Mouse (Mus musculus): ENCODE measurements around the gene Senp3. TPM values are rescaled to one million over a fixed set of nuclear protein-coding genes. Genes with fewer than 3 reads are reported as not detected.

Senp3 gene
- polyA plus RNA-seq, 1 experiment = 221 TPM

GRCm38 (mm10) chr11:69680136-69680855 lies 1.6 kb downstream of the Senp3 start:
- no peak overlapping the region for H3K27ac ChIP-seq (ENCODE audit: insufficient read depth, low read length)
- H3K9ac ChIP-seq (ENCODE audit: low read depth, poor library complexity, severe bottlenecking) = peak overlapping the region; percentile 85
- H3K27me3 ChIP-seq (ENCODE audit: control insufficient read depth, insufficient read depth, low read length, poor library complexity, severe bottlenecking) = no peaks in the 10 kb centered on the region
- no peaks in the 10 kb centered on the region for H3K9me3 ChIP-seq (replicated peaks; ENCODE audit: control insufficient read depth, insufficient read depth, low read length, poor library complexity, severe bottlenecking)
- no peaks in the 10 kb centered on the region for H3K4me1 ChIP-seq (ENCODE audit: control insufficient read depth, insufficient read depth, low read length)
- TF ChIP-seq EP300 (IDR thresholded peaks at IDR 0.05; ENCODE audit: insufficient read depth, low read depth, low read length) (no peak), CTCF (IDR thresholded peaks at IDR 0.05; ENCODE audit: low read depth, low read length) (no peak), POLR2A (IDR thresholded peaks at IDR 0.05; ENCODE audit: insufficient read depth, low read length) (no peak)
- H3K36me3 ChIP-seq (ENCODE audit: control insufficient read depth, insufficient read depth, low read length, poor library complexity, severe bottlenecking) = peaks cover 50% of the 10 kb centered on the region
- H3K4me3 ChIP-seq (ENCODE audit: low read depth, low read length) = peak overlapping the region; percentile 71

DNA sequence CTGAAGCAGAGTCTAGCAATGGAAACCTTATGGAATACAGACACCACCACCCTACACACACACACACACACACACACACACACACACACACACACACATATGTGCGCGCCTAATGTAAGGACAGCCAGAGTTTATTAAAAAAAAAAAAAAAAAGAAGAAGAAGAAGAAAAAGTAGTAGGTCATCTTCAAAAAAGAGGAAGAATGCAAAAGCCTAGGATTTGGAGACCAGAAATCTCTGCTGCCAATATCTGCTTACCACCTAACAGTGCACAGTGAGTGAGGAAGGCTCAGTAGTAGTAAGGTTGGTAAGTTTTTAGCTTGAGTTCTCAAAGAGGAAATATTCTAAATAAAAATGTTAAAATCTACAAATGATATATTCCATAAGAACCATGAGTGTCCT lies 2.7 kb downstream of the Senp3 start:
- H3K36me3 ChIP-seq (ENCODE audit: control insufficient read depth, insufficient read depth, low read length, poor library complexity, severe bottlenecking) = peaks cover 62% of the 10 kb centered on the region
- H3K9me3 ChIP-seq (replicated peaks; ENCODE audit: control insufficient read depth, insufficient read depth, low read length, poor library complexity, severe bottlenecking) = no peaks in the 10 kb centered on the region
- no peak overlapping the region for H3K27ac ChIP-seq (ENCODE audit: insufficient read depth, low read length)
- no peaks in the 10 kb centered on the region for H3K4me1 ChIP-seq (ENCODE audit: control insufficient read depth, insufficient read depth, low read length)
- H3K27me3 ChIP-seq (ENCODE audit: control insufficient read depth, insufficient read depth, low read length, poor library complexity, severe bottlenecking) = no peaks in the 10 kb centered on the region
- no peak overlapping the region; the same call in 1 of the 2 replicates for H3K4me3 ChIP-seq (ENCODE audit: low read depth, low read length)
- no peak for TF ChIP-seq POLR2A (IDR thresholded peaks at IDR 0.05; ENCODE audit: insufficient read depth, low read length)
- no peak for TF ChIP-seq CTCF (IDR thresholded peaks at IDR 0.05; ENCODE audit: low read depth, low read length)
- no peak for TF ChIP-seq EP300 (IDR thresholded peaks at IDR 0.05; ENCODE audit: insufficient read depth, low read depth, low read length)
- H3K9ac ChIP-seq (ENCODE audit: low read depth, poor library complexity, severe bottlenecking) = peak overlapping the region; percentile 85; the same call in 1 of the 2 replicates

DNA sequence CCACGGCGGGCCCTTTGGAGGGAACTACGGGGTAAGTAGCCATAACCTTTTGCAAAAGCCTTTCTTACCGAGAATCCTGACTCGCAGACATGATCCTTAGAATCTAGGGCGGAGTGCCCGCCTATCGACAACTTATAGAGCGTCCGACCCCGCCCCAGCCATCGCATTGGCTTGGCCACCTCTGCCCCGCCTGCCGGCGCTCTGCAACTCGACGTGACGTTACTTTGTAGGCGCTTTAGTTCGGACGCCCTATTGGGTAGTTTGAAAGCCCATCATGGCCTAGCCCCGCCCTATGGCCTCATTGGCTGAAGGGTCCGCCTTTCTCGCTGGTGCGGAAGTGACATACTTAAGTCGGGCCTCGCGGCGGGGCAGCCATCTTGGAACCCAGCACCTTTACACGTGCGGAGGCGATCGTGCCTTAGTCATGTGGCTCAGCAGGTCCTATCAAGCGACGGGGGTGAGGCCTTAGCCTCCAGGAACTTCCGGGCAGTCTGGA lies 9.6 kb downstream of the Senp3 start, which contains the start of gene Eif4a1:
Eif4a1 (minus strand) TSS at position 213 of the 496 bp plus-strand sequence.
- Histone ChIP-seq H3K4me3 (ENCODE audit: low read depth, low read length) (peak within 1 kb of the TSS; percentile 93), H3K27ac (ENCODE audit: insufficient read depth, low read length) (peak within 1 kb of the TSS; percentile 59), H3K36me3 (ENCODE audit: control insufficient read depth, insufficient read depth, low read length, poor library complexity, severe bottlenecking) (peaks cover 83% of the 10 kb centered on the region), H3K27me3 (ENCODE audit: control insufficient read depth, insufficient read depth, low read length, poor library complexity, severe bottlenecking) (no peaks in the 10 kb centered on the region), H3K9ac (ENCODE audit: low read depth, poor library complexity, severe bottlenecking) (peak within 1 kb of the TSS; percentile 96), H3K4me1 (ENCODE audit: control insufficient read depth, insufficient read depth, low read length) (no peaks in the 10 kb centered on the region), H3K9me3 (replicated peaks; ENCODE audit: control insufficient read depth, insufficient read depth, low read length, poor library complexity, severe bottlenecking) (no peaks in the 10 kb centered on the region)
- TF ChIP-seq EP300 (IDR thresholded peaks at IDR 0.05; ENCODE audit: insufficient read depth, low read depth, low read length) (peak; percentile 72; the same call in 1 of the 2 replicates), POLR2A (IDR thresholded peaks at IDR 0.05; ENCODE audit: insufficient read depth, low read length) (peak; percentile 98), CTCF (IDR thresholded peaks at IDR 0.05; ENCODE audit: low read depth, low read length) (no peak)

DNA sequence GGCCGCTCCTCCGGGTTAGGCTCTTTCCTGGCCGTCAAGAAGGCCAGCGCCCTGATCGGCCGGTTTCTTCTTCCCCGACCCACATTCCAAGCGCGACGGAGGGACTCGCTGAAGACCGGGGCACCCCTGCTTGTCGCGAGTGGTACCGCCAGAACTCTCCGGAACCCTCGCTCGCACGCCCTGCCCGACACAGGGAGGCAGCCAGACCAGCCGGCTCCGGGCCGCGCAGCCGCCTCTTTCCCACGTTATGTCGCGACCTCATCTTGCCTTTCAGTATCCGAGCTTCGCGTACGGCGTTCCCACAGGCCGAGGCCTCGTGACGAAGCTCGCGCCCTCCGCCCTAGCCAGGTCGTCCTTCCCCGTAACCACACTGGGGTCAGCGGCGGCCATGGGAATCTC lies 10.2 kb downstream of the Senp3 start:
- Histone ChIP-seq H3K27me3 (ENCODE audit: control insufficient read depth, insufficient read depth, low read length, poor library complexity, severe bottlenecking) (no peaks in the 10 kb centered on the region), H3K36me3 (ENCODE audit: control insufficient read depth, insufficient read depth, low read length, poor library complexity, severe bottlenecking) (peaks cover 77% of the 10 kb centered on the region), H3K4me1 (ENCODE audit: control insufficient read depth, insufficient read depth, low read length) (no peaks in the 10 kb centered on the region), H3K9ac (ENCODE audit: low read depth, poor library complexity, severe bottlenecking) (peak overlapping the region; percentile 96), H3K27ac (ENCODE audit: insufficient read depth, low read length) (peak overlapping the region; percentile 59), H3K4me3 (ENCODE audit: low read depth, low read length) (peak overlapping the region; percentile 93), H3K9me3 (replicated peaks; ENCODE audit: control insufficient read depth, insufficient read depth, low read length, poor library complexity, severe bottlenecking) (no peaks in the 10 kb centered on the region)
- TF ChIP-seq POLR2A (IDR thresholded peaks at IDR 0.05; ENCODE audit: insufficient read depth, low read length) (no peak), CTCF (IDR thresholded peaks at IDR 0.05; ENCODE audit: low read depth, low read length) (no peak), EP300 (IDR thresholded peaks at IDR 0.05; ENCODE audit: insufficient read depth, low read depth, low read length) (no peak)

GRCm38 (mm10) chr11:69670786-69671725 lies 10.8 kb downstream of the Senp3 start:
- Histone ChIP-seq H3K9ac (ENCODE audit: low read depth, poor library complexity, severe bottlenecking) (peak overlapping the region; percentile 96), H3K27ac (ENCODE audit: insufficient read depth, low read length) (peak overlapping the region; percentile 59)

More at GRCm38 (mm10) chr11:69670786-69671725, 10.8 kb downstream of the Senp3 start:
- H3K4me3 ChIP-seq (ENCODE audit: low read depth, low read length) = peak overlapping the region; percentile 93
- TF ChIP-seq CTCF (IDR thresholded peaks at IDR 0.05; ENCODE audit: low read depth, low read length) (no peak), POLR2A (IDR thresholded peaks at IDR 0.05; ENCODE audit: insufficient read depth, low read length) (no peak)
- H3K27me3 ChIP-seq (ENCODE audit: control insufficient read depth, insufficient read depth, low read length, poor library complexity, severe bottlenecking) = no peaks in the 10 kb centered on the region
- peaks cover 71% of the 10 kb centered on the region for H3K36me3 ChIP-seq (ENCODE audit: control insufficient read depth, insufficient read depth, low read length, poor library complexity, severe bottlenecking)
- H3K9me3 ChIP-seq (replicated peaks; ENCODE audit: control insufficient read depth, insufficient read depth, low read length, poor library complexity, severe bottlenecking) = no peaks in the 10 kb centered on the region
- no peaks in the 10 kb centered on the region for H3K4me1 ChIP-seq (ENCODE audit: control insufficient read depth, insufficient read depth, low read length)
